Mouse (Mus musculus): ENCODE measurements around the gene Atf7ip2.

Gene Atf7ip2

GRCm38 (mm10) chr16:10286513-10287268 is 94.2 kb downstream of the Atf7ip2 start:
- no peak for TF ChIP-seq GATA4 (IDR thresholded peaks at IDR 0.05; ENCODE audit: insufficient replicate concordance, low read length)

- no peak for TF ChIP-seq GATA4 (IDR thresholded peaks at IDR 0.05; ENCODE audit: insufficient replicate concordance, low read length)
Measured at GRCm38 (mm10) chr16:10288115-10288514, 95.6 kb downstream of the Atf7ip2 start.

GRCm38 (mm10) chr16:10297696-10298644 is 105.5 kb downstream of the Atf7ip2 start:
- no peak for TF ChIP-seq GATA4 (IDR thresholded peaks at IDR 0.05; ENCODE audit: insufficient replicate concordance, low read length)

DNA sequence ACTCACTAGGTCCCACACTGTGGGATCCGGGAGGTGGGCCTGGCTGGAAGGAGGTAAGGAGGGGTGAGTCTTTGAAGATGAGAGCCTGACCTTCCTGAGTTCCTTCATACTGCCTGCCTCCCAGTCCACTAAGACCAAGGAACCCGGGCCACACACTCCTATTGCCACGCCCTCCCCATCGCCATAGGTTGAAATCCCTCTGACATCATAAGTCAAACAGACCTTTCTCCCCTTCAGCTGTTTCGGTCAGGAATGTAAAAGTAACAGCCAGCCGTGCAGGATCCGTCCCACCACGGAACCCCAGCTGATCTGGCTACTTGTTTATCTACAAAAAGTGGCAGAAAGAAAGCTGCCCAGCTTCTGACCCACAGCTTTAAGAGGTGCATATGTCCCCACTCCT is 107.1 kb downstream of the Atf7ip2 start:
- TF ChIP-seq GATA4 (IDR thresholded peaks at IDR 0.05; ENCODE audit: insufficient replicate concordance, low read length): no peak

- no peak for TF ChIP-seq GATA4 (IDR thresholded peaks at IDR 0.05; ENCODE audit: insufficient replicate concordance, low read length)
Measured at GRCm38 (mm10) chr16:10300231-10301186, 108.0 kb downstream of the Atf7ip2 start.
